Mouse (Mus musculus): Measurements from ENCODE around the gene Nfkb1.

Nfkb1 gene

DNA sequence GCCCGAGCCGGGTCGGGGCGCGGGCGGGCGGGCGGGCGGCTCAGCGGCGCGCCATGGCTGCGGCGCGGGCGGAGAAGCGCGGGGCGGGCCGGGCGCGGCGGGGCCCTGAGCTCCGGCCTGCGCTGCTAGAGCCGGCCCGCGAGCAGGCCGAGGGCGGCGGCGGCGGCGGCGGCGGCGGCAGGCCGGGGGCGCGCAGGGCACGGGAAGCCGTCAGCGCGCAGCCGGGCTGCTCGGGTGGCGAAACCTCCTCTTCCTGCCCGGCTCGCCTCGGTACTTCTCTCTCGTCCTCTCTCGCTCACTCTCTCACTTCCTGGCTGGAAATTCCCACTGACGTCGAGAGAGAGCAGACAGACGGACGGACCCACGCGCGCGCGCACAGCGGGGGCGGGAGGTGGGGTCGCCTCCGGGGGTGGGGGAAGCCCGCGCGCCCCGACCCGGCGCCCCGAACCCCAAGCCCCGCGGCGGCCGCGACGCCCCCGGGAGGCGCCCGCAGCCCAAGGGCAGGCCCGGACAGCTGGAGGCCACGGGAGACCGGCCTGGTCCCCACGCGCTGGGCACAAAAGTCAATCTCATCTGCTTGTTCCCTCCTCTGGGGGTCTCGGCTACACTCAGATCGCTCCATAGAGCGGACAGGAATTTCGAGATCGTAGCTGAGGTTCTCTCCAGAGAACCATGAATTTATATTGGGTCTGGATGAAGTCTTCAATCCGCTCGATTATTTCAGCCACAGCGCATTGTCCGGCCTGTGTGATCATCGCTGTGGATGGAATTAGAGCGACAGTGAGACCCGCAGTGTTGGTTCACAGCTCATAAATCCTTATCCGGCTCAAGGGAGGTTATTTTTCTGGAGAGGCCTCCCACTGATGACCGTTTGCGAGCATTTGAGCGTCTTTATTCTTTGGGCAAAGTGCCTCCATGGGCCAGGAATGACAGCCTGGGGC lies at the start of gene Nfkb1:
Nfkb1 (minus strand) TSS at position 357 of the 941 bp plus-strand sequence.
- DNase-seq (ENCODE audit: low read depth, low spot score) = no peak

DNA sequence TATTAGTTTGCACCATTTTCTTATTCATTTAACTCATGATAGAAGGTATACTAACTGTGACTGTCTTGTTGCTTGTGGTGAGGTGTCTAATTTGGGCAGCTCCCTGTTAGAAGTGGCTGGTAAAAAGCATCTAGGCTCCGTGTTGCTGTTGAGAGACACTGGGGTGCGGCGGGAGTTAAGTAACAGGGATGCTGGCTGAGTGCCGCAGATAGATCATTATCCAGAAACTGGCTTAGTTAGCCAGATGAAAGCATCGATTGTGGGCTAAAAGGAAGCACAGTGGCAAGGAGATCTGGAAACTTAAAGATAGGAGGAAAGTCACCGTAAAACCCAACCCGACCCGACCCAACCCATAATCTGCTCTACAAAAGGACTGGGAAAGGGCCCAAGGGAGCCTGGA lies 49.4 kb upstream of the Nfkb1 start:
- no peak for DNase-seq (ENCODE audit: low read depth, low spot score)

DNA sequence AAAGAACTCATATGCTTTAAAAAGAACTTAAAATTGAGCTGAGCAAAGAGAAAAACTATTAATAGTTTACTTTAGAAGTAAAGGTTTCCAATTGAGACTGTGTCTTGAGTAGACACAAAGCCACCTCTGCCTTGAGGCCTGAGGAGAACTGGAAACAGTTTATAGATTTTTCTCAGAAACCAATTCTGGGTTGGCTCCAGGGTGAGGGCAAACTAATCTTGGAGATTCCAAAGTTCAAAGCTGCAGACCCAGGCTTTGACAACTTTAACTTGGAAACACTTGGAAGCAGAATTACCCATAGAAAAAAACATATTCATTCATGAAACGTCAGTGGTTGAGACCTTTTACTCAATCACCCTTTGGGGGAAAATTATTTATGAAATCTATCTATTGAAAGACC lies 43.4 kb upstream of the Nfkb1 start:
- DNase-seq (ENCODE audit: low read depth, low spot score) = no peak

DNA sequence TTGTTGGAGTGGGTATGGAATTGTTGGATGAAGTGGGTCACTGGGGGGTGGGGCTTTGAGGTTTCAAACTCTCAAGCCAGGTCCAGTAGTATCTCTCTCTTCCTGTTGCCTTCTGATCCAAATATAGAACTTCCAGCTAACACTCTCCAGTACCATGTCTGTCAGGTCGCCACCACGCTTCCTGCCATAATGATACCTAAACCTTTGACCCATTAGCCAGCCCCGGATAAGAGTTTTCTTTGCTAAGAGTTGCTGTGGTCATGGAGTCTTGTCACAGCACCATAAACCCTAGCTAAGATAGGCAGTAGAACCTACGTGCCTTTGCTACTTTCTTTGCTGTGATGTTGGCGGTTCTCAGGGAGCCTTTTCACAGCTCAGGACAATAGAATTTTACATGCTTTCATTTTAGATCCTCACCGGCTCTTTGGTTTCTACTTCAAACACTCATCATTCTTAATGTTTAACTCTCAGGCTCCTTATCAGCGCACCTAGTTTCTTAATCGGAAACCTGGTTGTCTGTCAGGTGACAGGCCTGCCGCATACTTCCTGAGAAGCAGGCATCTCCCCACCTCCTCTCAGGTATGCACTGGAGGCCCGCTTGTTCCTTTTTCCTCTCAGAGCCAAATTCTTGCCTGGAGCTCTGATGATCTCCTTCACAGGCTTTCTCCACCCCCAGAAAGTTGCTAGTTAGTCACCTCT lies 41.5 kb upstream of the Nfkb1 start:
- no peak for DNase-seq (ENCODE audit: low read depth, low spot score)

DNA sequence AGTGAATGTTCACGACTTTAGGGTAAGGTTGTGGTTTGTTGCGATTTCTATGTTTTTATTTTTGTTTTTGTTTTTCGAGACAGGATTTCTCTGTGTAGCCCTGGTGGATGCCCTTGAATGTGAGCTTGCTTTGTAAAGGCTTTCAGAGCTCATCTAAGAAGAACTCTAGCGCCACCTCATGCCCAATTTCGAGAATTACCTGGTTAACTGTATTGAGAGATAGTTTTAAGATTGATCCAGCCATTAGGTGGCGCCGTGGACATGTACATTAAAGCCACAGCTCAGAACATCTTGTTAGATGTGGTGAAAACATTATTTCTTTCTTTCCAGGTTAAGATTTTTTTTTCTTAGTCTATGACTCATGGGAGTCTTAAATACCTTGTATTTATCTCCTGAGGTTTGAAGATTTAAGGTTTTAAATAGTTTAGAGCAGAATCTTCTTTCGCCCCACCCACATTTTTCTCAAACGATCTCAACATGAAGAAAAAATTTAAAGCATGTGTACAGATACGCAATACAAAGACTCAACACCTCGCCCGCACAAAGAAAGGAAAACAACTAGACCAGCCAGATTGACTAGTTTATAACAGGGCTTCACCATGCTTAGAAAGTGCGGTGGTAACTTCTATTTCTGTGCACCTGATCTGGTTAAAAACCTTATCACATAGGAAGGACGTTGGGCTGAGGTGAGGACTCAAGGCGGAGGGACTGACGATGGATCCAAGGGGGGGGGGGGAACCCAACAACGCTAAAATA lies 40.1 kb upstream of the Nfkb1 start:
- peak; percentile 93 for DNase-seq (ENCODE audit: low read depth, low spot score)

DNA sequence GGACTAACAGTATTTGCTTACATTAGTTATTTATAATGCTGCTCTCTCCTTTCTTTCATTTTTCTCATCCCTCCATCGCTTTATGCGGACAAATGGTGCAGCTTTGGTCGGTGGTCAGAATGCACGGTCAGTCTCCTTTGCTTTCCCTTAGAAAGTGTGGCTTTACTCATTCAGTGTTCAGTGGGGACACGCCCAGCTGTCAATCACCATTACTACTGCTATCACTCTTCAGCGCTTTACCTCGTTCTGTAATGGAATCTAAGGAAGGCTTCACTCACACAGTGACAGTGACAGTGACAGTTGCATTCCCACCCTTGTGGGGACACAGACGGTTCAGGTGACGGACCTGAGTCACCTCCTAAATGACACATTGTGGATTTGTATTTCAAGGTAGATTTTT lies 39.4 kb upstream of the Nfkb1 start:
- DNase-seq (ENCODE audit: low read depth, low spot score) = no peak

DNA sequence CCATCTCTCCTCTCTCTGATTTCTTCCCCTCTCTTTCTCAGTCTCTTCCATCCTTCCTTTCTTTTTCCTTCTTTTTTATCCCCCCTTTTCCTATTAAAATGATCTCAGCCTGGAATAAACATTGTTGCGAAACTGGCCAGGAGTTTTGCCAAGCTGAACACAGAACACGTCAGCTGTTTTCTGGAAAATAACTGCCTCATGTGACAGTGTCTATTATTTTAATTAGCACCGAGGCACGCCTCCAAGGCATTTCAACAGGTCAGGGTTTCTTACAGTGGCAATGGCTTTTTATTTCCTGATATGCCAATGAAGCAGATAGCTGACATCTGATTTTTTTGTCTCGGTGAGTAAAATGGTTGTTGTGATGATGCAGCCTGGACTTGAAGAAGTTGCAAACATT lies 38.2 kb upstream of the Nfkb1 start:
- no peak for DNase-seq (ENCODE audit: low read depth, low spot score)

DNA sequence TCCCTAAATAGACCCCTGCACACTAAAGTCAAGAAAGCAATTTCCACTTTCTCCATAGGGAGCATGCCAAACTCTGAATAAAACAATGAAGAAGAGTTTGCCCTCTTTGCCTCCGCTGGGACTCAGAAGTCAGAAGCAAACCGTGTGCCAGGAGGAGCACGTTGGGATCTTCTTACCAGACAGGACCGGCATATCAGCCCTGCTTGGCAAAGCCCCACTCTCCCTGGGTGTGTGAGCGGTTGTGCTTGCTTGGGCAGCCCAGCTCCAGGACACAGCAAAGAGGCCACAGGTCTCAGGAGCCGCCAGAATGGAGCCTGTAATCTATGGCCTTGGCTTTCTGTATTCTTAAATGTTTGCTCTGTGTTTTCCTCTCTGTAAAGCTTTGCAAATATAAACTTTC lies 37.6 kb upstream of the Nfkb1 start:
- no peak for DNase-seq (ENCODE audit: low read depth, low spot score)

DNA sequence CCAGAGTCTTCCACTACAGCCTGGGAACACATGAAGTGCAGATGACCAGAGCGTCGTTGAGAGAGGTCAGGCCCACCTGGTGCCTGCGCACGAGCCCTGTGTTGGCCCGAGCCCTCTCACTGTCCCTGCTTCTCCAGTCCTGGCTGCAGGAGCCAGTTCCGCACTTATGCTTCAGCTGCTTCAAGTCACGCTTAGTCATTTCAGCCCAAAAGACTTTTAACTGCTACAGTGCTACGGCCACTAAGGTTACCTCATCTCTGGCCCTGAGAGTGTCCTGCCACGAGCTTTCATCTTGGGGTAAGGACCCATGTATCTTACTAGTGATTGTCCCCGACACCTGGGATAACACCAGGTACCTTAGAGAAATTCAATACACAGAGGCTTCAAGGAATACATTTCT lies 36.0 kb upstream of the Nfkb1 start:
- no peak for DNase-seq (ENCODE audit: low read depth, low spot score)

DNA sequence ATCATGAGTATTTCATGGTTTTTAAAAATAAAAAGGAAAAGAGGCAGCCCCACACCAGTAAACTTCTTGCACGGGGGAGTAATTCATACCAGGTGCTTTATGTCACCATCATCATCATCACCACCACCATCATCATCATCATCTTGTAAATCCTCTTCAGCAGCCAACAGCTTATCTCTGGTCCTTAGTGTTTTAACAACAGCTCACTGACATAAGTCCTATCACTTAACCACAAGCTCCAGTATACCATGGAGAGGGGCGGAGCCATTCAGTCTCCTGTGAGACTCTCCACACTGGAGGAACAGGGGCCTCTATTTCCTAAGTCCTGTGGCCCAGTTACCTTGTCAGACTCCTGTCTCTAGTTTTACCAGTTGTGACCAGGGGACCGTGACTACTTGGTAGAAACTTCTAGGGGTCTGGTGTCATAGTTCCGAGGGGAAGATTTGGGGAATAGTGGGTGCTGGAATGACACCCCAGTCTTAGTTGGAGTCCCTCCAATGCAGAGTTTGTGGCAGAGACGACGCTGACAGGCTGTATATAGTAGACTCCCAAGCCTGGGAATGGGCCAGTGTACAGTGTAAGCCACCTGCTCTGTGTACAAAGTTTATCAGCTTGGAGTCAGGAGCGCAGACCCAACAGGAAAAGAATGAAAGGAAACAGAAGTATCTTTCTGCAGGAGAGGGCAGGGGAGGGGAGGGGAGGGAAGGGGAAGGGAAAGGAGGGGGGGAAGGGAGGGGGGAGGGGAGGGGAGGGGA lies 35.4 kb upstream of the Nfkb1 start:
- DNase-seq (ENCODE audit: low read depth, low spot score) = no peak

DNA sequence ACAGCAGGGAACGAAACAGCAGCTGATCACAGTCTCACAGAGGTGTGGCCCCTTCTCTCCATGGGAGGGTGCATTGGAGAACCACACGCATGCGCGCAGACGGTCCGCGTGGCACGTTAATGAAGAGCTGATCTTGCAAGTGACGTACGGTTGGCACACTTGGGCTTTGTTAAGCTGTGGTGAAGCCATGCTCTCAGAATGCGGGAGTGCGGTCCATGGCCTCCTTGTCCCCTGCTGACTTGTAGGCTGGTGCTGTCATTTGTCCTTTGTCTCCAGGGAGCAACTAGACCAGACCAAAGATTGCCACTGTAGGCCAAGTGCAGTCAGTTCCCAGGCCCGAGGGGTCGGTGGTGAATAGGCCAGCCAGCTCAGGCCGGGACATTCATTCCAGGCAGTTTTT lies 34.7 kb upstream of the Nfkb1 start:
- DNase-seq (ENCODE audit: low read depth, low spot score) = no peak

DNA sequence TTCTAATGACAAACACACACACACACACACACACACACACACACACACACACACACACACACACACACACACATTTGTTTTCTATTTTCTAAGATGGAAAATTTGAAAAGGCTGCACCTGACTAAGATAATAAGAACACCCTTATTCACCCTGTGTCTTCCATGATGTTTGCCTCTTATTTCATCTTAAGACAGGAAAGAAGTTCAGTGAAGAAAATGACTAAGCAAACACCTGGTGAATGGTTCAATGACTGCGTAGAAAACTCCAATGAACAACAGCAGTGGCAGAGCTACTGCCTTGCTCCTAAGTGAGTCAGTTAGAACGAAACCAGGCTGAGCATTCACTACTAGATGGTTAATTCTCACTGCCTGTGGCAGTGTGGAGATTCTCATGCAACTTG lies 30.8 kb upstream of the Nfkb1 start:
- no peak for DNase-seq (ENCODE audit: low read depth, low spot score)

DNA sequence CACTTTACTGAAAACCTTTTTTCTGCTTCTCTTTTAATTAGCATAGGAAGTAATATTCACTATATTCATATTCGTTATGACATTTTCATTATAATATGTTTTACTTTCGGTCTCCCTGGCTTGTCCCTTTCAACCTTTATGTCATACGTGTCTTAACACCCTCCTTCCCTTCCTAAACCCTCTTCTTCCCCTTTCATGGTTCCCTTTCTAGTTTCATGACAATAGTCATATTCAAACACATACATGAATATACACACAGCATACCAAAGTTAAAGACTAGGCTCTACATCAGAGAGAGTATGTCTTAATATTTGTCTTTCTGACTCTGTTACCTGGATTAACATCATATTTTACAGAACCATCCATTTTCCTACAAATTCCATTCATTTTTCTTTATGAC lies 28.6 kb upstream of the Nfkb1 start:
- no peak for DNase-seq (ENCODE audit: low read depth, low spot score)

DNA sequence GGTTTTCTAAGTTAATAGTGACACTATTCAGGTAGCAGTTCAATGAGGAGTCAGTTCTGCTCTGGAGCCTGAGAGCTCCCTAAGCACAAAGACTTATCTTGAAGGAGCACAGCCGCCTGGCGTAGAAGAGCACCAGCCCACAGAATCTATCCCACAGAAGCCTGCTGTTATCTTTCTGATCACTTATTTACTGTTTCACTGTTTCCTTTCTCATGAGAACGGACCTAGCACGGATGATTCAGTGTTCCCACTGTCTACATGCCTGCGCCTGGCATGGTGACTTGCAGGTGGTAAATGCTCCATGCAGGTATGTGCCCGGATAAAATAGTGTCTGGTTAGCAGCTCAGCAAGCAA lies 27.8 kb upstream of the Nfkb1 start:
- DNase-seq (ENCODE audit: low read depth, low spot score) = no peak

DNA sequence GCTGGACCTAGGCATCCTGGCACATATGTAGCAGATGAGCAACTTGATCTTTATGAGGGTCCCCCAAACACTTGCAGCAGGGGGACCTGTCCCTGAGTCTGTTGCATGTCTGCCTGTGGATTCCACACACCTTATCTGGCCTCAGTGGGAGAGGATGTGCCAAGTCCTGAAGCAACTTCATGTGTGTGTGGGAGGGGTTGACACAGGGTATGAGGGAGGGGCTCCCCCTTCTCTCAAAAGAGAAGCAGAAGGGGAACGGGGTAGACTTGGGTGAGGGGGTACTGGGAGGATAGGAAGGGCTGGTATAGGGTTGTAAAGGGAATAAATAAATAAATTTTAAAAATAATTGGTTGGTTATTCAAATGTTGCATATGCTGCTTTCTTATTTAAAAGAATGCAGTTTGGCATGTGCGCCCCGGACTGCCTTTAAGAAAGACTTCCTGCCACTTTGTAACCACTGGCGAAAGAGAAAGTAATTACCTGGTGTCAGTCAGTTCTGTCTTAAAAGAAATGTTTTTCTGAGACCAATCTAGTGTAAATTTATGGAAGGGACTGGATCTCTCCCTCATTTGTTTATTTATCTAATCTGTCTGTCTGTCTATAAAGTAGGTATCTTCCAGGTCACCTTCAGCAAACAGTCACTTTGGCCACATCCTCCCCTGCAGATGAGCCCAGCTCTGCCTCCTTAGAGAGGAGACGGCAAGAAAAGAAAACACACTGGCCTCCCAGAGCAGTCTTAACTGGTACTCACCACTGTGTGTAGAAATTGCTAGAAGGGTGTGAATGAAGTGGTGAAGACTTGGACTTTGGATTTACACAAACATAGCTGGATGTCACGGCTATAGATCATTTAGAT lies 27.2 kb upstream of the Nfkb1 start:
- no peak for DNase-seq (ENCODE audit: low read depth, low spot score)

DNA sequence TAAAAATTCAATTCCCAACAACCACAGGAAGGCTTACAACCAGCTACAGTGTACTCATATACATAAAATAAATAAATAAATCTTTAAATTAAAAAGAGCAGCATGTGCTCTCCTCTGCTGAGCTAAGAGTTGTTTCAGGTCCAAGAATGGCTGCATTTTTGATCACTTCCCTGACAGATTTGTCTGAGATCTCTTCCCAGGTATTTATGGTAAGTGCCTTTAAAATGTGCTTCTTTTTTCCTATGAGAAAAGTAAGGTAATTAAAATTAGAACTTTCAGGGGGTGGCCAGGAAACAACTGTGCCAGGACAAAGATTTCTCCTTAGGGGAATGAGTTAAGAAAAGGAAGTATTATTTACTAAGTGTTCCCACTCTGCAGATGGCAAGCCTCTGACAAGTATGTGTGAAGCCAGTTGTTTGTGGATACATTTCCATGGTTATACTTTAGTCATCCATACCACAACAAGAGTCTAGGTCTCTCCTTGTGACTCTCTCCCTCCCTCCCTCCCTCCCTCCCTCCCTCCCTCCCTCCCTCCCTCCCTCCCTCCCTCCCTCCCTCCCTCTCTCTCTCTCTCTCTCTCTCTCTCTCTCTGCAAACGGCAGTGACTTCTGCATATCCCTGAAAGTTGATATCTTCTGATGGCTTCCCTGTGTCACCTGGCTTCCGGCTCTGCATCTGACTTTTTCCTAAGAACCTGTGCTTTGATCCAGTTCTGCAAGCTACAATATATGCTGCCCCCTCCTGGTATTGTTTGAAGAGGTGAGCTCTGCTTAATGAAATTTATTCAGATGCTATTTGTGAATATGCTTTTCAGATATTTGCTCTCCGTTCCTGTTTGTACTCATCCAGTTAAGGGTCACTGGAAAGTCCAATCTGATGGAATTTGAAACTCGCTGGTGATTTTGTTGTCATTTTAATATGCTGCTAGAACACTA lies 21.9 kb upstream of the Nfkb1 start:
- no peak for DNase-seq (ENCODE audit: low read depth, low spot score)

DNA sequence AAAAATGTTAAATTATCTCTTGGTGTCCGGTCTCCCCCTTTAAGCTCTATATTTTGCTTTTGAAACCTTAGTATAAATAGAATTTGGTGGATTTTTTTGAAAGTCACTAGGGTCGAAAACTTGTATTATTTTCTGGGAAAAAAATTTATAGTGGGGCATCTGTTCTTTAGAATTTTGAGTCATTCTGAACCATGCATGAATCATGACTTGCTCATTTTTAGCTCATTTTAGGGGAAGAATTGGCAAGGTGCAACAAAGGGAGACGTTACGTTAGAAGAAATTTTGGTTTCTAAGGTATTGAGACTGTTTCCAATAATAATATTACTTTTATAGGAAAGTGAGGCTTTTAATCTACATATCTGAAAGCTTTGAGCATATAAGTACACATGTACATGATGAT lies 20.3 kb upstream of the Nfkb1 start:
- DNase-seq (ENCODE audit: low read depth, low spot score) = no peak

DNA sequence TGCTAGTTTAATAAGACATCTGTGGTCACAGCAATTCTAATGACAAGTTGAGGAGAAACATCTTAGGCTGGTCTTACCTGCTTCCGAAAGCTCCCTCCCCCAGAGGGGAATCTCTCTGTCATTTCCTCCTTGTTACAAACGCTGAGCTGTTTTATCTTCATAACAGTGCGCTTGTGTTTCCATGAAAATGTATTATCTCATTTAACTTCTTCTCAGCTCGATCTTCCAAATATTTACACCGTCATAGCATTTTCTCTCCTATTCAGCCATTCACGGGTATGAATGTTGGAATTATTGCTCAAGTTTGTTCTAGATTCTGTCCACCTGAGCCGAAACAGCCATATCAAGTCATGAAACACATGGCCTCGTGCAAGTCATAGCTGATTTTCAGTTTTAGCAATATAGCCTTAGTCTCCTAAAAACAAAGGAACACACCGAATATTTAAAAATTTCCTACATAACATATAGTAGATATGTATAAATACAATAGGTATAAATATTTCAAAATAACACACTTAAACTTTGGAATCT lies 19.8 kb upstream of the Nfkb1 start:
- no peak for DNase-seq (ENCODE audit: low read depth, low spot score)

DNA sequence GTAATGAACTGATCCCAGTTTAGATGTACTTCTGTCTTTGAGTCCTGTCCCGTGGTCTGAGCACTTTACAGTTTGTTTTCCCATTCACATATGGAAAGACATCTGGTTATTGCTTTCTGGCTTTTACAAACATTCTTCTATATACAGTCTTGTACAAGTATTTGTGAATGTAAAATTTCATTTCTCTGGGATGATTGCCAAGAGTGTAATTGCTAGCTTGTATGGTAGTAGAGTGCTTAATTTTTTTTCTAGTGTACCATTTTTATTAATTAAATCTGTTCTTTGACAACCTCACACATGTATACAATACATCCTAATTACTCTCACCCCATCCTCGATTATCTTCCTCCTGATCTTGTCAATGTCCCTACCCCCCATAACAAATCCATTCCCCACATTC lies 12.0 kb upstream of the Nfkb1 start:
- no peak for DNase-seq (ENCODE audit: low read depth, low spot score)
